Mouse (Mus musculus): ENCODE measurements at regions not wholly inside any gene's neighbourhood (a gene's known extent, or its start where the extent isn't known, plus 50 kb on each side); places are given as distances from the start of the nearest gene placed in this dataset.

DNA sequence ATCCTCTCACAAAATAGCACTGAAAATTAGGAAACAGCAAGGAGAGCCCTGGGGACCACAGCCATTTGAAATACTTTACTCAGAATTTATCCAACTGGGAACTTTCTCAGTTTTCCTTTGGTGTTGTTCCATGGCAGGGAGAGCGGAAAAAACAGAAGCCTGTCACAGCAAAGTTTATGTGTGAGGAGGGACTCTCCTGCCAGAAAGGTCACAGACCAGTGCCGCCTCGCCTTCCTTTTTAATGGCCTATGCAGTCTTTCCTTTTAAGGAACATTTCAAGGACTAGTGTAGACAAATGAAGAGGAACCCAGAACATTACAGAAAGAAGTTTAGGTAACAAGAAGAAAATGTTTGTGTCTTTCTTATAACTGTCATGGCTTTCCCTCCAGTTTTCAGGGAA is 406.3 kb upstream of the Gm11114 start:
- no peak for DNase-seq (ENCODE audit: extremely low spot score in 1 of 2, low spot score in 2 of 2)
- intact Hi-C loops (cut with DNase I) = no loop called here

GRCm38 (mm10) chr9:84913321-84913720 is 399.3 kb upstream of the Gm11114 start:
- peak in 1 of 2 experiments; percentile 5 for DNase-seq (ENCODE audit: extremely low spot score in 1 of 2, low spot score in 2 of 2)

DNA sequence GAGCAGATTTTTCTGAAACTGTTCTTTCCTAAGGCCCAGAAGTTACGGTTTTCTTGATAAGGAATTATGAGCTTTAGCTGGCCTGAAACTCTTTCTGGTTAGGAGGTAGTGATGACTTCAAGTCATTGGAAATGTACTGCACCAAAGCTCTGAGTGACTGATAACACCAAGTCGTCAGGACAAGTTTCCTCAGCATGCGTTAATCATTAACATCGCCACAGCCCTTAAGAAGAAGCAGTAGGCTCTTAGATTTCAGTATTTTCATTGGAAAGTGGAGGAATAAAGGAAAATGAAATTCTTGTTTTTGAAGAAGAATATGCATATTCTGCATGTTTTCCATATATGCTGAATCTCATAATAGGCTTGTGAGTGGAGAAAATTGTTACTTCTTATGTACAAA is 390.3 kb upstream of the Gm11114 start:
- intact Hi-C loops (cut with DNase I) = no loop called here

More at GRCm38 (mm10) chr9:84913321-84913720, 399.3 kb upstream of the Gm11114 start:
- intact Hi-C loops (cut with DNase I) = no loop called here

DNA sequence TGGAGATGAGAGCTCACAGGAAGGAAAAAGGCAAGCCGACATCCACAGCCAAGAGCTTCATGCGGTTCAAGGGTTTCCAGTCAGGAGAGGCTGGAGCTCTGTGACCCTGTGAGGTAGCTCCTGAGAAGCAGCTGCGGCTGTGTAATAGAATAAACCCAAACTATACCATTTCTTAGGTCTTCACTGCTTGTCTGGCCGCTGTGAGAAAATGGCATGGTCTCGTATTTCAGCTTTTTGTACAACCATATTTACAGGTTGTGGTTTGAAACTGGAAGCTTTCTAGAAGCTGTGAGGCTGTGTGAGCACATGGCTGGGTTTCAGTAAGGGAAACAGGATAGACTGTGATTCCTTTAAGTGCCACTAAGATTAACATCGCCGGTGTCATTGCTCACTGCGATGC is 388.6 kb upstream of the Gm11114 start:
- intact Hi-C loops (cut with DNase I) = no loop called here
- DNase-seq (ENCODE audit: extremely low spot score in 1 of 2, low spot score in 2 of 2) = no peak

More for the DNA sequence above, 390.3 kb upstream of the Gm11114 start:
- DNase-seq (ENCODE audit: extremely low spot score in 1 of 2, low spot score in 2 of 2) = no peak

- intact Hi-C loops (cut with DNase I) = no loop called here
These were observed 376.1 kb upstream of the Gm11114 start for GRCm38 (mm10) chr9:84936291-84937055.

GRCm38 (mm10) chr9:84966558-84967154 is 345.9 kb upstream of the Gm11114 start:
- intact Hi-C loops (cut with DNase I) = no loop called here

More at GRCm38 (mm10) chr9:84936291-84937055, 376.1 kb upstream of the Gm11114 start:
- DNase-seq (ENCODE audit: extremely low spot score in 1 of 2, low spot score in 2 of 2) = no peak

GRCm38 (mm10) chr9:84969975-84970608 is 342.5 kb upstream of the Gm11114 start:
- no peak for DNase-seq (ENCODE audit: extremely low spot score in 1 of 2, low spot score in 2 of 2)
- intact Hi-C loops (cut with DNase I) = no loop called here

More at GRCm38 (mm10) chr9:84966558-84967154, 345.9 kb upstream of the Gm11114 start:
- no peak for DNase-seq (ENCODE audit: extremely low spot score in 1 of 2, low spot score in 2 of 2)

DNA sequence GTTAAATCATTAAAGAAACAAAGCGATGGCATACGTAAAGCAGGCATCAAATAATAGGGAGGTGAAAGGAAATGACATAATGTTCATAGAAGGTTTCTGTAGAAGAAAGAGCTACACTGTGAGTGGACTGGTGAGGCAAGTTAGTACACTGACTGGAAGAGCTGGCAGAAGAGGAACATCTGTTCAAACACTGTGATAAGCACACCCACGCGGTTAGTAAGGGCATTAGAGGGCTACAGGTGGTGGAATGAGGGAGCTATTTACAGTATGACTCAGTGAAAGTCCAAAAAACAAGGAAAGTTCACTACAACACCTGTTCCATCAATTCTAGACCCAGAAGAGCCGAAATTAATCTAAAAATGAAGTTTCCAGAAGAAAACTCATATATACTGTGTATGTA is 335.1 kb upstream of the Gm11114 start:
- DNase-seq (ENCODE audit: extremely low spot score in 1 of 2, low spot score in 2 of 2) = no peak

GRCm38 (mm10) chr9:85003414-85003813 is 309.2 kb upstream of the Gm11114 start:
- intact Hi-C loops (cut with DNase I) = no loop called here
- no peak for DNase-seq (ENCODE audit: extremely low spot score in 1 of 2, low spot score in 2 of 2)

More for the DNA sequence above, 335.1 kb upstream of the Gm11114 start:
- intact Hi-C loops (cut with DNase I) = no loop called here

GRCm38 (mm10) chr9:85011361-85011760 is 301.2 kb upstream of the Gm11114 start:
- DNase-seq (ENCODE audit: extremely low spot score in 1 of 2, low spot score in 2 of 2) = no peak
- intact Hi-C loops (cut with DNase I) = no loop called here

- DNase-seq (ENCODE audit: extremely low spot score in 1 of 2, low spot score in 2 of 2) = no peak
- intact Hi-C loops (cut with DNase I) = no loop called here
These were observed 264.2 kb upstream of the Gm11114 start for GRCm38 (mm10) chr9:85048112-85048978.

DNA sequence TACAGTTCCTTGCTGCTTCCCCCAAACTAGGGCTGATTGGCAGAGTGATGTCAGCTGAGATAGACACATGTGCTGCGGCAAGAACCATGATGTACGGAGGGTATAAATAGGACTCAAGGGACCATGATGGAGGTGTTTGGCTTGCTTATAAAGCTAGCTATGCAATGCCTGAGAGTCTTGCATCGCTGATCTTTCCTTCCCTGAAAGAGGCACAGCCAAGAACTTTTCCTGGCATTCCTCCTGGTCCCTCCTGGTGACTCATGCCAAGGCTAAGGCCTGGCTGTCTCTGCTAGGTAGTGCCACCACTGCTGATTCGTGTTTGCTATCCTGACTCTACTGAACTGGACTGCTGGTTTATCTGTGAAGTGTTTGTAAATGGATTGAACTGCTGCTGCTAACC is 260.0 kb upstream of the Gm11114 start:
- intact Hi-C loops (cut with DNase I) = no loop called here

GRCm38 (mm10) chr9:85079975-85080374 is 232.6 kb upstream of the Gm11114 start:
- DNase-seq (ENCODE audit: extremely low spot score in 1 of 2, low spot score in 2 of 2) = no peak
- intact Hi-C loops (cut with DNase I) = no loop called here

More for the DNA sequence above, 260.0 kb upstream of the Gm11114 start:
- DNase-seq (ENCODE audit: extremely low spot score in 1 of 2, low spot score in 2 of 2) = no peak

DNA sequence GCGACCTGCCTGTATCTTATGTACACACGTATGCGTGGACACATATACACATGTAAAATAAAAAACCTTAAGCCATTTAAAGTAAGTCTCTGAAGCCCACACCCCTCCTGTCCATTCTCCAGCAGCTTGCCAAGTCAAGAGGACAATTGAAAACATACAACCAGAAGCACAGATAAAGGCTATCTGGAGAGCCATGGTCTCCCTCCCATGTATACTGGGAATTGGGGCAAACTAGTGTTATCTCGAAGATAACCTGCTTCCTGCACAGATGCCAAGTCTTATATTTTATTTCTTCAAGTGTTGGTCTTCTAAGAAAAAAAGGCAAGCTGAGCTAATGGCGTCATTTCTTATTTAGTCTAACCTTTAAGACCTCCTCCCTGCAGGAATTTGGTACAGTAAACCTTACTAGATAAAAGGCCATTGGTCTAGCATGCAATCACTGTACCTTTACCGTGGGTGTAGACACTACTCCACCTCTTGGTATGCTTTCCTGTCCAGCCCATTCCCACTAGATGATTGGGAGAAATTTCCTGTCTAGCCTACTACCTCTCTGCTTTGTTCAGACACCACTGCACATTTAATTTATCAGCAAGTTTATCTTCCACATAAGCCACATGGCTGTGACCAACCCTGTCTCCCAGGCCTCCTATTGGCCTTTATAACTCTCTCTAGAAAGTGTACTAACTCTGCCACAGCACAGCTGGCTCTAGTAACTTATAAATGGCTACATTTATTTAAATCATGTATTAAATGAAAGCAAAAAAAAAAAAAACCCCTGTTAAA is 223.8 kb upstream of the Gm11114 start:
- DNase-seq (ENCODE audit: extremely low spot score in 1 of 2, low spot score in 2 of 2) = no peak
- intact Hi-C loops (cut with DNase I) = no loop called here

DNA sequence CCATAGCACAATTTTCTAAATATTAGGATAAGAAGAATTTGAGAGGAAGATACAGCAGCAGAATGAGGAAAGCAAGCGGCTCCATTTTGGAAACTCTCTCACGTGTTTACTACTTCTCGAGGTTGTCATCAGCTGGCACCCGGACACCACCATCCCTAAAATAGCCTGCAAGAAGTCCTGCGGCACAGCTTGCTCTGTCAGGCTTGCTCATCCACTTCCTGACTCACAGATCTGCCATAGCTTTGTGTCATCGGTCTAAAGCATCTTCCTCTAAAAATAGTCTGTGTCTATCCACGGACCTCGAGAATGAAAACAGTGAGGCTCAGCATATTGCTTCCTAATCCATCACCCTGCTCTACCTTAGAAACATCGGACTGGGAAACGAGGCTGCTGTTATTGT is 222.3 kb upstream of the Gm11114 start:
- intact Hi-C loops (cut with DNase I) = no loop called here
- peak; percentile 6 to 36 for DNase-seq (ENCODE audit: extremely low spot score in 1 of 2, low spot score in 2 of 2)

DNA sequence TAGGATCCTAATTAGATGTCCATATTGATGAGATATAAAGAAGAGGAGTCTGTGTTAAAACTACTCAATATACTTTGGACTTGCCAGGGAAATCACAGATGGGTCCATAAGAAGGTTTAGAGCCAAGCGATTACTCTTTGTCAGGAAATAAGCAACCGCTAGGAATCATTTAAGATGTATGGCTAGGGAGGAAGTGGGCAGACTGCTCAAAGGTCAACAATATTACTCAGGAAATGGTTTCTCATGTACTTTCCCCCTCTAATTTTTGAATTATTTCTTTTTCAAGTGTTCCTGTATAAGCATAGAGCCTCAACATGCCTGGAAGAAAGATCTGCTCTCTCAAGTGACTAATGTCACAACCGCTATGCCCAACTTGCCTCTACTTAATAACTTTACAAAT is 217.3 kb upstream of the Gm11114 start:
- intact Hi-C loops (cut with DNase I) = no loop called here
- DNase-seq (ENCODE audit: extremely low spot score in 1 of 2, low spot score in 2 of 2) = no peak

- intact Hi-C loops (cut with DNase I) = no loop called here
- DNase-seq (ENCODE audit: extremely low spot score in 1 of 2, low spot score in 2 of 2) = no peak
These were observed 216.1 kb upstream of the Gm11114 start for GRCm38 (mm10) chr9:85096520-85096919.

DNA sequence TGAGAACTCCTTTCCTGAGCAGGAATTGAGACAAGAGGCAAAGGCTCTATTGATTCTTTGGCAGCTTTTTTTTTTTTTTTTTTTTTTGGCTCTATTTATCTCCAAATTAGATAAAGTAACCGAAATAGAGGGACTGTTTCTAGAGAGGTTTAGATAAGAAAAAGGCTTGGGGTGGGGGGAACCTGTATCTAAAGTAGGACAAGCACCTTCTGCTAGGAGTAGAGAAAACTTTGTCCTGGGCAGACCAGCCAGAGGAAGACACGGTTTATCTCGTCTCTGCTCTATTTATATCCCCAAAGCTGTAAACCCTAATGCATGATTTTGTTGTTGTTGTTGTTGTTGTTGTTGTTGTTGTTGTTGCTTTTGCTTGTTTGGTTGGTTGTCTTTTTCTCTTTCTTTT is 199.6 kb upstream of the Gm11114 start:
- DNase-seq (ENCODE audit: extremely low spot score in 1 of 2, low spot score in 2 of 2) = no peak
- intact Hi-C loops (cut with DNase I) = no loop called here

All from left cerebral cortex, postnatal 10 days (tissue).